Mouse (Mus musculus) cerebellum, adult 2 months (tissue): Measurements from ENCODE around the gene Avpr2.

Source experiments
- CTCF ChIP-seq: fragments of 200-500 bp; IDR thresholded peaks from 2 replicates; pipeline ENCODE4 v1.5.1; 2011; ENCODE audit warnings: low read depth, mild to moderate bottlenecking, control low read depth, low read length, moderate library complexity, borderline replicate concordance; ENCODE audit not compliant: insufficient read depth
- POLR2A ChIP-seq: fragments of 200-500 bp; IDR thresholded peaks from 2 replicates; pipeline ENCODE4 v1.6.1; 2011; ENCODE audit warnings: low read length, control low read depth, borderline replicate concordance; ENCODE audit not compliant: insufficient read depth

DNA sequence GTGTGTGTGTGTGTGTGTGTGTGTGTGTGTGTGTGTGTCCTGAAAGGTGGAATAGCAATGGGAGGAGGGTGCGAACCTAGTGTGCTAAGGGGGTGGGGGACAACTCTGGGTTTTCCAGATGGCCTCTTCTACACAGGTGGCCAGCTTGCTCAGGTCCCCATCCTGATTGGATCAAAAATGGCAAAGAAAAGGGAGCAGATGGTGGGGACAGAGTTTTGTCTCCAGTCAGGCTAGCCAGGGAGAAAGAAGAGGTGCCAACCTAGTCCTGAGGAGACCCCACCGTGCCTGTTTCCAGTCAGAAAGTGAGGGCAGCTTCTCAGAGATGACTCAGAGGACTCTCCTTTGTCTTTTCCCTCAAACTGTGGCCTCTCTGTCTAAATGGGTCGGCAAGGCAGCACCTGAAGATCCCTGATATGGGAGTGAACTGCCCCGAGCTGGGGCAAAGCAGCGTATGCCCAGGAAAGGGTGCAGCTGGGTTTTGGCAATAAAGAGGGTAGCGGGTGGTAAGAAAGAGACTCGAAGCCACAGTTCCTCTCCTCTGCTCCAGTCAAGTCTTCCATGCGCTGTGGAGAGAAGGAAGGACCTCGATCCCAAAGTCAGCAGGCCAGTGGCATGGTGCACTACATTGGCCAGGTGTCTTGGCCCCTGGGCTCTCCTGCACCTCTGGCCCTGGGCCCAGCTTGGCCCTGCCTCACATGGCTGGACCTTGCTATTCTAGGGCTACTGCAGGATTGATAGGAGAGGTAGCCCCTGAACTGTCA lies 37.4 kb upstream of the Avpr2 start:
- TF ChIP-seq POLR2A (no peak), CTCF (no peak)
